Mouse (Mus musculus) layer of hippocampus, postnatal 25 days (tissue): ENCODE measurements around the gene Lsm3. TPM values are rescaled to one million over a fixed set of nuclear protein-coding genes. Genes with fewer than 3 reads are reported as not detected.

ENCODE experiments used
- DNase-seq, 2 experiments: peaks; one replicate each; pipeline ENCODE4 v3.0.0; 2022; ENCODE audit warnings: mixed read lengths in 2 of 2, low spot score in 1 of 2; ENCODE audit errors: extremely low spot score in 1 of 2
- total RNA-seq, 2 experiments: library from RNA; stranded (reverse); gene quantifications; 2 replicates each; pipeline ENCODE4 v1.2.3; 2021

The Lsm3 gene
- total RNA-seq, 2 experiments from 2014 or later: 35.8 to 38.4 TPM

- no peak for DNase-seq
Observed at GRCm38 (mm10) chr6:91549621-91550020, 33.9 kb downstream of the Lsm3 start.

- DNase-seq: no peak
Observed at GRCm38 (mm10) chr6:91551671-91552070, 35.9 kb downstream of the Lsm3 start.

- no peak for DNase-seq
Observed at GRCm38 (mm10) chr6:91552693-91553092, 37.0 kb downstream of the Lsm3 start.

GRCm38 (mm10) chr6:91558565-91558964 lies 42.8 kb downstream of the Lsm3 start:
- no peak for DNase-seq

GRCm38 (mm10) chr6:91559371-91559770 lies 43.6 kb downstream of the Lsm3 start:
- peak; percentile 27 to 59 for DNase-seq

GRCm38 (mm10) chr6:91560186-91560585 lies 44.5 kb downstream of the Lsm3 start:
- no peak for DNase-seq

GRCm38 (mm10) chr6:91563031-91563430 lies 47.3 kb downstream of the Lsm3 start:
- no peak for DNase-seq

- no peak for DNase-seq
Observed at GRCm38 (mm10) chr6:91566407-91566806, 50.7 kb downstream of the Lsm3 start.

Other genes with a start within 250 kb of the Lsm3 start
- gene Wnt7a, start 104.6 kb upstream of the Lsm3 start, total RNA-seq: 10 to 100 TPM; 22.4 to 30.8 TPM
- 10 to 100 TPM; 18.9 to 19.7 TPM for gene Chchd4, start 42.4 kb upstream of the Lsm3 start, total RNA-seq
- gene Tmem43, start 42.2 kb upstream of the Lsm3 start, total RNA-seq: 10 to 100 TPM; 30.8 to 32.0 TPM
- gene Xpc, start within 50 bp of the Lsm3 start, total RNA-seq: 10 to 100 TPM; 12.6 to 14.2 TPM
- 100 to 1,000 TPM; 104 to 168 TPM for gene Slc6a6, start 168.1 kb downstream of the Lsm3 start, total RNA-seq